Mouse (Mus musculus): Measurements from ENCODE around the gene Eif4e.

- TF ChIP-seq POLR2A (IDR thresholded peaks at IDR 0.05; ENCODE audit: low read depth, low read length), result no peak
- TF ChIP-seq CTCF (conservative IDR thresholded peaks at IDR 0.05; ENCODE audit: insufficient read depth, insufficient read length, low read depth, low read length), result no peak
Observed at GRCm38 (mm10) chr3:138546678-138547077, 20.7 kb downstream of the Eif4e start.

All from kidney, adult 2 months (tissue).